Mouse (Mus musculus): ENCODE measurements around the gene Pakap. TPM values are rescaled to one million over a fixed set of nuclear protein-coding genes. Genes with fewer than 3 reads are reported as not detected.

The Pakap gene
- polyA plus RNA-seq, 1 experiment: 1.9 TPM

DNA sequence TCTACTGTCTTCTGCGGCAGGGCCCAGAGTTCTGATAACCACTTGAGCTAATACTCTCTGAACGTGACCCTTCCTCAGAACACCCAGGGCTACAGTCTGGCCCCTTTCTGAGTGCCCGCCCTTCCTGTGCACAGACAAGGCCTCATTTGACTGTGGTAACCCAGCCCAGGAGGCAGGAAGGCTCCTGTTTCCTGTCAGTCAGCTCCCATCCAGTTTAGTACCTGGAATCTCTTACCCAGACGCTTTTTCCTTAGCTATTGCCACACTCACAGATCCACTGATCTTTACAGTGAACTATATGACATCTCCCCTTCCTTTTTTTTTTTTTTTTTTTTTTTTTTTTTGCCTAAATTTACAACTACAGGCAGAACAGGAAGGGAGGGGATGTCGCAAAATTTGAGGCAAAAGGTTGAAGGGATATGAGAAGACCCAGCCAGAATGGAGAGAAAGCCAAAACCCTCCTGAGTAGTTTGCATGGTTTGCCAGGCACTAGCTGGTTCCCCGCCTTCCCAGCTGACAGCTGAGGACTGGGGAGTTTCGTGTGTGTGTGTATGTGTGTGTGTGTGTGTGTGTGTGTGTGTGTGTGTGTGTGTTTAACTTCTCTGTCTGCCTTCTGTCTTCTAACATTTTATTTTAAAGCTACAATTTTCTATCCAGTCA lies 245.1 kb downstream of the Pakap start:
- no peak for DNase-seq (ENCODE audit: low read depth)

GRCm38 (mm10) chr4:57813576-57813945 lies 245.6 kb downstream of the Pakap start:
- TF ChIP-seq POLR2A (IDR thresholded peaks at IDR 0.05; ENCODE audit: borderline replicate concordance, extremely low read depth, insufficient read depth, insufficient read length, poor library complexity, severe bottlenecking): no peak
- no peak for TF ChIP-seq CTCF (IDR thresholded peaks at IDR 0.05; ENCODE audit: borderline replicate concordance, extremely low read depth, insufficient read depth, insufficient read length)
- no peak for DNase-seq (ENCODE audit: low read depth)

More for the DNA sequence above, 245.1 kb downstream of the Pakap start:
- TF ChIP-seq CTCF (IDR thresholded peaks at IDR 0.05; ENCODE audit: borderline replicate concordance, extremely low read depth, insufficient read depth, insufficient read length): no peak
- TF ChIP-seq POLR2A (IDR thresholded peaks at IDR 0.05; ENCODE audit: borderline replicate concordance, extremely low read depth, insufficient read depth, insufficient read length, poor library complexity, severe bottlenecking): no peak

- TF ChIP-seq POLR2A (IDR thresholded peaks at IDR 0.05; ENCODE audit: borderline replicate concordance, extremely low read depth, insufficient read depth, insufficient read length, poor library complexity, severe bottlenecking): no peak
- TF ChIP-seq CTCF (IDR thresholded peaks at IDR 0.05; ENCODE audit: borderline replicate concordance, extremely low read depth, insufficient read depth, insufficient read length): no peak
- no peak for DNase-seq (ENCODE audit: low read depth)
Measured at GRCm38 (mm10) chr4:57815355-57815754, 247.4 kb downstream of the Pakap start.

GRCm38 (mm10) chr4:57816146-57816545 lies 248.2 kb downstream of the Pakap start:
- DNase-seq (ENCODE audit: low read depth): no peak
- TF ChIP-seq POLR2A (IDR thresholded peaks at IDR 0.05; ENCODE audit: borderline replicate concordance, extremely low read depth, insufficient read depth, insufficient read length, poor library complexity, severe bottlenecking) (no peak), CTCF (IDR thresholded peaks at IDR 0.05; ENCODE audit: borderline replicate concordance, extremely low read depth, insufficient read depth, insufficient read length) (no peak)

GRCm38 (mm10) chr4:57820839-57821374 lies 252.9 kb downstream of the Pakap start:
- no peak for TF ChIP-seq CTCF (IDR thresholded peaks at IDR 0.05; ENCODE audit: borderline replicate concordance, extremely low read depth, insufficient read depth, insufficient read length)
- TF ChIP-seq POLR2A (IDR thresholded peaks at IDR 0.05; ENCODE audit: borderline replicate concordance, extremely low read depth, insufficient read depth, insufficient read length, poor library complexity, severe bottlenecking): no peak
- DNase-seq (ENCODE audit: low read depth): no peak

GRCm38 (mm10) chr4:57821556-57822356 lies 253.8 kb downstream of the Pakap start:
- peak; percentile 81 for DNase-seq (ENCODE audit: low read depth)
- TF ChIP-seq CTCF (IDR thresholded peaks at IDR 0.05; ENCODE audit: borderline replicate concordance, extremely low read depth, insufficient read depth, insufficient read length) (no peak), POLR2A (IDR thresholded peaks at IDR 0.05; ENCODE audit: borderline replicate concordance, extremely low read depth, insufficient read depth, insufficient read length, poor library complexity, severe bottlenecking) (no peak)

- TF ChIP-seq POLR2A (IDR thresholded peaks at IDR 0.05; ENCODE audit: borderline replicate concordance, extremely low read depth, insufficient read depth, insufficient read length, poor library complexity, severe bottlenecking) (no peak), CTCF (IDR thresholded peaks at IDR 0.05; ENCODE audit: borderline replicate concordance, extremely low read depth, insufficient read depth, insufficient read length) (no peak)
- no peak for DNase-seq (ENCODE audit: low read depth)
Measured at GRCm38 (mm10) chr4:57822641-57823040, 254.7 kb downstream of the Pakap start.

- no peak for TF ChIP-seq CTCF (IDR thresholded peaks at IDR 0.05; ENCODE audit: borderline replicate concordance, extremely low read depth, insufficient read depth, insufficient read length)
- TF ChIP-seq POLR2A (IDR thresholded peaks at IDR 0.05; ENCODE audit: borderline replicate concordance, extremely low read depth, insufficient read depth, insufficient read length, poor library complexity, severe bottlenecking): no peak
- DNase-seq (ENCODE audit: low read depth): peak; percentile 81
Measured at GRCm38 (mm10) chr4:57824626-57825240, 256.8 kb downstream of the Pakap start.

GRCm38 (mm10) chr4:57826272-57826671 lies 258.3 kb downstream of the Pakap start:
- no peak for DNase-seq (ENCODE audit: low read depth)
- no peak for TF ChIP-seq POLR2A (IDR thresholded peaks at IDR 0.05; ENCODE audit: borderline replicate concordance, extremely low read depth, insufficient read depth, insufficient read length, poor library complexity, severe bottlenecking)

DNA sequence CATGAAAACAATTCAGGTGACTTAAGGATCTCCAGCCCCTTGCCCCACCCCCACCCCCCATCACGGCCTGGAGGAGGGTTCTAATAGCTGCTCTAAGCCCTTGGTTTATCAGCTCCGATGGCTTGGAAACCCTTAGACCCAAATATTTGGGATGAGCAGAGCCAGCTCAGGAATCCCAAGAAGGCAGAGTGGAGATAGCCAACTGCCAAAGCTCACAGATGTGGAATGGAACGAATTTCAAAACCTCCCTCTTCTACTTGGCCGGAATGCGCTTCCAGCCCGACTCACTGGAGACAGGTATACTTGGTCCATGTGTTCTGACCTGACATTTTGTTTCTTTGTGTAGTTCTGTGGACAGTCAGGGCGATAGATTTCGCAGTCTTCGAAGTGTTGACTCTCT lies 261.2 kb downstream of the Pakap start:
- TF ChIP-seq POLR2A (IDR thresholded peaks at IDR 0.05; ENCODE audit: borderline replicate concordance, extremely low read depth, insufficient read depth, insufficient read length, poor library complexity, severe bottlenecking) (no peak), CTCF (IDR thresholded peaks at IDR 0.05; ENCODE audit: borderline replicate concordance, extremely low read depth, insufficient read depth, insufficient read length) (no peak)
- no peak for DNase-seq (ENCODE audit: low read depth)

DNA sequence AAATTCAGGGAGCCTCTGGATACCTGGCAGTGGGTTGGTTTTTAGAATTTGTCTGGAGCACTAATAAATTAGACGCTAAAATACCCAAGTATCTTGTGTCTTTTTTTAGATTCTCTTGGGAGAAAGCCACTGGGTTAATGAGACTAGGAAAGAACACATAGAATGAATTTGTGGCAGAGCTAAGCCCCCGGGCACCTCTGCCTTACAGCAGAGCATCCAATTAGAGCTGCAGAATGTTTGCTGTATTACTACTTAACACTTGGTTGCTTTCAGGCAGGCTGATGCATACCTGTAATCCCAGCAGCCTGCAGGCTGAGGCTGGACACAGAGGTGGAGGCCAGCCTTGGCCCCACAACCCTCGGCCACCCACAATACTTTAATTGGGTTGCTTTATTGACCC lies 261.8 kb downstream of the Pakap start:
- no peak for TF ChIP-seq POLR2A (IDR thresholded peaks at IDR 0.05; ENCODE audit: borderline replicate concordance, extremely low read depth, insufficient read depth, insufficient read length, poor library complexity, severe bottlenecking)
- TF ChIP-seq CTCF (IDR thresholded peaks at IDR 0.05; ENCODE audit: borderline replicate concordance, extremely low read depth, insufficient read depth, insufficient read length): no peak
- peak; percentile 73 for DNase-seq (ENCODE audit: low read depth)
